Mouse (Mus musculus) gastrocnemius, postnatal 10 days (tissue): Measurements from ENCODE around the gene Gramd1b. TPM values are rescaled to one million over a fixed set of nuclear protein-coding genes. Genes with fewer than 3 reads are reported as not detected.

Source experiments
- DNase-seq: peaks from one replicate; pipeline ENCODE4 v3.0.0; 2021; ENCODE audit warnings: mixed read lengths
- total RNA-seq, 2 experiments: library from RNA; stranded (reverse); gene quantifications; 2 replicates each; pipeline ENCODE4 v1.2.3; 2021

Gene Gramd1b
- total RNA-seq, 2 experiments from 2014 or later = 15.6 to 20.4 TPM

DNA sequence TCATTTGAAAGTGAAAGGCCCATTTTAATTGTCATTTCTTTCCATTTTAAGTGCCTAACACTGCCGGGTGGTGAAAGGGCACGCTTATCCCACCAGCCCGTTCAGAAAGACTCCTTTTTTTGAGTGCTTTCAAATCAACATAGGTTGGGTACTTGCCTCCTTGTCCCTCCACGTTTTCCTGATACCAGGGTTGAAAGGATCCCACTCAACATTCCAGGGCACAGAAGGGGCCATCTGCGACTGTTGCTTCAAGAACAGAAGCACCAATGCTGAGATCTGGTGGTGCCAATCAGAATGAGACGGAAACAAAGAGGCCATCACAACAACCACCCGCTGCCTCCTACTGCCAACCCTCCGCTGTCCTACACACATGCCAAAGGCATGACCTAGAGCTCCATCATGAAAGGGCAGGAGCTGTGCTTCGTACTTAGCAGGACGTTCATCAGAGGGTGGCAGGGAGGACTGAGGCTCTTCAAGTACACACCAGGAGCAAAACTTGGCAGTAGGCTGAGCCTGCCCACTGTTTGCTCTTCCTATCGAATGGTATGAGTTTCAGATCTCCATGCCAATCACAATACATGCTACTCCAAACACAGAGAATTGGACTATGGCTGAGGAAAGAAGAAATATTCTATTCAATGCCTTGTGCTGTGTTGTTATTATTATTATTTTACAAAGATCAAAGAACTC is 108.7 kb downstream of the Gramd1b start:
- DNase-seq = no peak

DNA sequence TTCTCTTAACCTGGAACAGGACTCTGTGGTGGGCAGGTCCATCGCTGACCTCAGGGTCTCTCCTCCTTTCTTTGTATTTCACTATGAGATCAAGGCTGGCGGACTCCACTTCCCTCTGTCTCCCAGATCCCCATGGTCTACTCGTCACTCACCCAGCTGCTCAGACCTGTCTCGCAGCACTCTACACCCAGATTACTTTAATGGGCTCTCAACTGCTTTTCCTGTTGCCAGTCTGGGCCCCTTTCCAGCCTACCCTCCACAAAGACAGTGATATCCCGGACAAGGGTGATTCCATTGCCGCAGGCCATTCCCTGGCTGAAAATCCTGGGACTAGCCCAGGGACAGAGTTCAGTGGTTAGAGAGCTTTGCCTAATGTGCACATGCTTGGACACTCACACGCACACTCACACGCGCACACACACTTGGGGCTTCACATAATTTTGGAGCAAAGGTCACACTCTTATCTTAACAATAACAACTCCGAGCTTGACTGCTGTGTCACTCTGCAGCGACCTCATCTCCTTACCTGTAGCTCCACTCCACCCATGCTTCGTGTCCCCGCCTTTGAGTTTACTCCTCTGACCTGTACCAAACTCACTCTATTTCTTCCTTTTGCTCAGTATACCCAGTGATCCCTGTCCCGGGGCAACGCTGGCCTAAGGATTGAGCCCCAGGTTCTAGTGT is 110.4 kb downstream of the Gramd1b start:
- DNase-seq = peak; percentile 41

DNA sequence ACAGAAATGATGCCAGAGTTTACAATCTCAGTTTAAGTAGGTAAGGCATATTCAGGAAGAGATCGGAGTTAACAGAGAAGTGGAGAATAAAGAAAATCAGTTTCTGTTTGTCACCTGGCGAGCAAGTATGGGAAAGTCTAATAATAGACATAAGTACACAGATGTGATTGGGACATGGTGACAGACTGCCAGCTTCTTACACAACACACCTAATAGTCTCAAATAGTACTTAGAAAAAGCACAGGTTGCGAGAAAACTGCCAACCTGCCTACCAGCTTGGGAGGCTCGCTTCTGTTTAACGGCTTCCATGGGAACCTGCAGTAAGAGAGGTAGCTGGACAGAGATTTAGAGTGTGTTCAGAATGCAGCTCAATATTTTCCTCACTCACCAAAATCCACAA is 112.4 kb downstream of the Gramd1b start:
- no peak for DNase-seq

DNA sequence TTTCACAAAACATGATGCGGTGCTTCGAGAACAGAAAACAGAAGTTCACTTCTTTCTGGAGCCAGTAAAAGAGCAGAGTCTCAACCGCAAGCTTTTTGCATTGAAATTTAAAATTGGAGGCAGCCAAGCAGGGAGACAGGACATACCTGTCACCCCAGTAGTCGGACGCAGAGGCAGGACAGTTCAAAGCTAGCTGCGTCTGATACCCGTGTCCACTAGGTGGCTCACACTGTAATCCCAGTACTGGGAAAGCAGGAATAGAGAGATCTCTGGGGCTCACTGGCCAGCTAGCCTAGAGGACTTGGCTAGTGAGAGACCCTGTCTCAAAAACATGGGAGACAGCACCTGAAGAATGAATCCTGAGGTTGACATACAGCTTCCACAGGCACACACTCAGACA is 115.0 kb downstream of the Gramd1b start:
- DNase-seq = no peak

DNA sequence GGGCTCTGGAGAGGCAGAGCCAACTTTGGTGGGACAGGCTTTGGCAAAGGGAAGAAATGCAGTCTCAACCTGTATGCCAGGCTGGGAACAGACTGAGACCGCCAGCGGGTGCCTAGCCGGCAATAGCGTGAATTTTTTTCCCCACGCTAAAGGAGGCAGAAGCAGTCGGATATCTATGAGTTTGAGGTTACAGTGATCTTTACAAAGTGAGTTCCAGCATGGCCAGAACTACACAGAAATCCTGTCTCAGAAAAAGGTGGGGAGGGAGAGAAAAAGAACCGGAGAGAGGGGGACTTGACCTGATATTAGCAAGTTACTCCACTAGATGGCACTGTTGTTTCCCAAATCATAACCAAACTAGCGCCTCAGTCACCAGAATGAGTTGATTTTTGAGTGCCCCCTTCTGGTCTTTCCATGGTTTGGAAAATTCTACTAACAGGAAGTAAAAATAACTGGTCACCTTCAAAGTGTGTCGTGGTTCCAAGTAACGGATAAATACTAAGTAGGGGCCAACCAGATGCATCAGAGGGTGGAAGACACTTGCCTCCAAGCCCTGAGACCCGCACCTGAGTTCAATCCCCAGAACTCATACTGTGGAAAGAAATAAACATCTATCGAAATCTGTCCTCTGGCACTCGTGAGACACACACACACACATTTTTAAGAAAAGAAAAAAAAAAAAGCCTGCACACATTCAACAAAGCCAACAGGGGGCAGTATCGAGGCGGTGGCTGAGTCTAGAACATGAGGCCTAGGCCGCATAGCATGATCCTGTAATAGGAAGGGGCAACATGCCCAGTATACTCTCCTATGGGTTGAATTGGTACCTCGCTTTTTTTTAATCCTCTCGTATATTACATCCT is 116.0 kb downstream of the Gramd1b start:
- DNase-seq = peak; percentile 23

DNA sequence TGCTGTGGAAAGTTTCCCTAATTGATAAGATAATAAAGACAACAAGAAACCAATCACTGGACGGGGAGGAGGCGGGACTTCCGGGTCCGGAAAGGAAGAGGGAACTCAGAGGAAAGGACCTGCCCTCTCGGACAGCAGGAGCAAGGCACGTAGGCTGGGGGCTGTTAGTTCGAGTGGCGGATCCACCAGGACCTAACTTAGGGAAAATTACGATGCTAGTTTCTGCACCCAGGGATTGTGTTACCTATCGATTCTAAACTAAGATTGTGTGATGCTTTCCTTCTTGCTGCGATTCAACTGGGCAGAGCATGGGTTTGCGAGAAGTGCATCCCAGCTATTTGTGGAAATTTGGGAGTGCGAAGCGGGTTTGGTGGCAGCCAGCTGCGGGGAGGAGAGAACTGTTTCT is 116.7 kb downstream of the Gramd1b start:
- DNase-seq = peak; percentile 69

DNA sequence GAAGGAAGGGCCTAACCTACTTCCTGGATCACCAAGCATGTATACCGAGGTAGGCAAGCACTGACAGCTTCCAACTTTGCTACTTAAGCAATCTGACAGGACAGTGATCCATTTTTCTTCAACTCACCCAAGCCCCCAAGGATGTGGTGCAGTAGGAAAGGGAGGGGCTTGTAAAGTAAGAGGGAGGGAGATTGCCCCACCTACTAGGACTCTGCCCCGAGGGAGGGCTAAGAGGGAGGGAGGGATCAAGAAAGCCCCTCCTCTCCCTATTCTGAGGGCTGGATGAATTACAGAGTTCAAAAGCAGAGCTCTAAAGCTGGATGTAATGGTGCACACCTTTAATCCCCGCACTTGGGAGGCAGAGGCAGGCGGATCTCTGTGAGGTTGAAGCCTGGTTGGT is 117.6 kb downstream of the Gramd1b start:
- no peak for DNase-seq

DNA sequence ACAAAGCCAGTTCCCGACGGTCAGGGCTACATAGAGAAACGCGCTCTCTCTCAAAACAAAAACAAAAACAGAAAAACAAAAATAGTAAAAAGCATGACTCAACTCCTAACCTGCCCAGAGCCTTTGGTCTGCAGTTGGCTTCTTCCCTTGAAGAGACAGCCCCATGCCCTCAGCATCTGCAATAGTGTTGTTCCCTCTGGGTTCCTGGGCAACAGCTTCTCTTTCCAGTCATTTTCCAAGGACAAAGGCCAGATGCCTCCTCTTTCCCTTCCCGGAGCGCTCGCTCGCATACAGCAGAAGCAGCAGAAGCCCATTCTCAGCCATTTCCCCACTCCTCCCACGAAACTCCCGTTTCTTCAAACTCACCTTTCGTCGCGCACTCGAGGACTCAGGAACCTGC is 118.3 kb downstream of the Gramd1b start:
- no peak for DNase-seq

DNA sequence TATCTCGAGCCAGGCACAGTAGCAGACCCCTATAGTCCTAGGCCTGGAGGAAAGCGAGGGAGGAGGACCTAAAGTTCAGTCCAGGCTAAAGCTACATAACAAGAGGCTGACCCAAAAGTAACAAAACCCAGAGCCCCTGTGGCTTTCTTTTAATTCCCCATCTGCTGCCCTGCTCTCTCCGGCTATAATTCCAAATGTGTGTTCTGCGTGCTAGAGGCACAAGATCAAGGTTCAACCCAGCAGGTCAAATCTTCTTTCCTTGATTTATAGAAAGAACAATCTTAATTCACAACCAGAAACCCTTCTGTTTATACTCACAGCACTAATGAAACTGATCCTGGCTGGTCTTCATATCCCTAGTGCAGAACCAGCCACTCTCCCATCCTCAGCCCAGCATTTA is 118.9 kb downstream of the Gramd1b start:
- no peak for DNase-seq

DNA sequence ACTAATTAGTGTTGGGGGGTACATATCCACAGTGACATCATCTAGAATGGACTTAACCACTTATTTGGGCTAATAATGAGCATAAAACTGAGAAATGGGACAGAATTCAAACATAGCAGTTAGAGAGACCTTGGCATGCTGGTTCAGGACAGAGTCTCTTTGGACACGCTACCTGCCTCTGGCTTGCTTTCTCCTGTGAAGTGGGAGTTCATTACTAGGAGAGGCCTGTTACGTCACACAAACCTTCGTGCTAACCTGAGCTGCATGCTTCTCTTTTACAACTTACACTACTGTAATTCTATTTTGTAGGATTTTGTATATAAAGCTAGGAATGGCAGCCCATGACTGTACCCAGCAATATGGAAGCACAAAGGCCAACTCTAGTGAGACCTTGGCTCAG is 120.3 kb downstream of the Gramd1b start:
- no peak for DNase-seq

DNA sequence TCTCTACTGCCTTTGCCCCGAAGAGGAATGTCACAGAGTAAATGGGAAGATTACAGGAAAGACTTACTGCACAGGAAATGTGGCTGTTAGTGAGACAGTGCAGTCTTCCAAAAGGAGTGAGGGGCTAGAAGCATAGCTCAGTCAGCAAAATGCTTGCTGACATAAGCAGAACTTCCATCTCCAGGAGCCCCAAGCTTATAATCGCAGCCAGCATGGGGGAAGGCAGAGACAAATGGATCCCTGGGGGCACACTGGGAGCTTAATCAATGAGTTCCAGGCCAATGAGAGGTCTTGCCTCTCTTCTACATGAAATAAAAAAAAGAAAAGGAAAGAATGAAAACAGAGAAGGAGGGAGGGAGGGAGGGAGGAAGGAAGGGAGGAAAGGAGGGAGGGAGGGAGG is 122.1 kb downstream of the Gramd1b start:
- no peak for DNase-seq

DNA sequence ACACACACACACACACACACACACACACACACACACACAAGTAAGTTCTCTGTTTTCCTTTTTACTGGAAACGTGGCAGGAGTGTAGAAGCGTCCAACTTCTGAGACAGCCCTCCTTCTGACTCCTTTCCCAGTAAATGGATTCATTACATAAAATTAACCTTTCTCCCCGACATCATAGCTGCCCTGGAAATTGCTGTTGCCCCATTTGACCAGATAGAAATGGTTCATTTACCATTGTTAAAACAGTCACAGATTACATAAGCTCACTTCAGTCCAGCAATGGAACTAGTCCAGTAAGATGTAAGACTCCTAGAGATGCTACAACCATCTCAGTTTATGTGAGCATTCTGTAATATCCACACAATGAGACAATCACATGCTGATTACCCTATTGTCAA is 122.8 kb downstream of the Gramd1b start:
- DNase-seq = no peak

DNA sequence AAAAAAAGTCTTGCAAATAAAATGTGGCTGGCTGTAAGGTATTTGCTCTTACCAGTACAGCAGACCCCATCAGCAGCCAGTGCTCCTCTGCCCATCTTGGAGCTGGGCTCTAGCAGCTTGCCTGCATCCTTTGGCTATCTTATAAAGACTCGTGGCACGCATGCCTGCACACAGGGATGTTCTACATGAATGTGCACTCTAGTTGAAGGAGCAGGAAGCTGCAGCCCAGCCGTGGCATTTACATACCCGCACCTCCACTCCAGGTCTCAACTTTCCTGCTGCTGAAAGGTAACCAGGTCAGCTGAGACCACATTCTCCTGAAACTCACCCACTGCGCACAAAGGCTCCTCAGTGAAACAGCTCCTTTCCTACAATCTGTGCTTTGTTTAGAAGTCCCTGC is 123.3 kb downstream of the Gramd1b start:
- no peak for DNase-seq

DNA sequence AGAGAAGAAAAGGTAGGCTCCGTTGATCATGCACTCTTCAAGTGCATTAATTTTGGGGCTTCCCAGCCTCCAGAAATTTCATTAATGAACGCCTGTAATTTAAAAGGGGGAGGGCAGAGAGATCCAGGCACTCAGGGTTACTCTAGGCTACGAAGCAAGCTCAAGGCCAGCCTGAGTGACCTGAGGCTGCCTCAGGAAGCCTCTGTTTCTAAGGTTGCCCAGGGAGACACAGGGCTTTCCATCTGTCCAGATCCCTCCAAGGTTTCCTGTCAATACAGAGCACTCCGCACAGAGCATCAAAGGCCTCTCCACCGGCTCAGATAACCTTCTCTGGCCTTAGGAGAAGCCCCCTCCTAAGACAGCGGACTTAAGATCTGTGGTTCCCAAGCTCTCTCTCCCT is 125.4 kb downstream of the Gramd1b start:
- DNase-seq = no peak

DNA sequence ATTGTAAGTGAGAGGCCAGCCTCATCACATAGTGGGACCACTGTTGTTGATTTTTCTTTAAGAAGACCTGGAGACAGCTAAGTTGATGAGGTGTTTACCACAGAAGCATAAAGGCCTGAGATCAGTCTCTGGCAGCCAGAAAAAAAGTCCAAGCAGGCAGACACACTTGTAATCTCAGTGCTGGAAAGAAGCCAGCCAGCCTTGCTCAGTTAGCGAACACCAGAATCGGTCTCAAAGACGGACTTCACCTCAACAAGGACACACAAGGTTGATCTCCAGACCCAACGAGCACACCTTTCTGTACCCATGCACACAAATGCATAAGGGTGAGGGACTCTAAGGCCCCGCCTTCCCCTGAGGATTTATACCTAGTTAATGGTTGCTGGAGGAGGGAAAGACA is 125.9 kb downstream of the Gramd1b start:
- no peak for DNase-seq

DNA sequence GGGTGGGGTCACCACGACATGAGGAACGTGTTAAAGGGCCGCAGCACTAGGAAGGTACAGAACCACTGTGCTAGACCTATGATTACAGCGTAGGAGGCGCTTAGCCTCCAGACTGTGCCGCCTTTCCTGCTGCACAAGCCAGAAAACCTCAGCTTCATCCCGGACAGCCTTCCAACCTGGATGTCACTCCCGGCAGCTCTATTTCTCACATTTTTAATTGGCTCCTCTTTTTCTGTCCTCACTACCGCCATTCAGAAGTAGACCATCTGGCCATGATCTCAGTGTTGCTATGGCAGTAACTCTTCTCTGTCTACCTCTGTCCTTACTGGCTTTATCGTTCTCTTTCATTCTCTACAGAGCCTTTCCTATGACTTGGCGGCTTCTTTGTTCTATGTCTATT is 126.5 kb downstream of the Gramd1b start:
- no peak for DNase-seq

DNA sequence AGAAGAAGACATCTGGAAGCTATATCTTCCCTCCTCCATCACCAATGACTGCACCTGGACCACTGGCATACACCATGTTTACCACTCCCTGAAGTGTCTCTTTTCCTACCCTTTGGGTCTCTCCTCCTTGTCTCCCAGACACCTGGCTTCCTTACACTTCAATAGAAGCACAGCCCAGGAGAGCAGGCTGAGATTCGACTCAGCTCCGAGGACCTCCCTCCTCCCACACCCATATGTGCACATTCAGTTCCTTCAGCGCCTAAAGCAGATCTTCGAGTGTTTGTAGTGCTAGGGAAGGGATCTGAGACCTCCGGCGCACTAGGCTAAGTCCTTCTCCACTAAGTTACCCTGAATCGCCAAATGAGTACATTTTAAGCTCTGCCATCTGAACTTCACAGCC is 127.4 kb downstream of the Gramd1b start:
- DNase-seq = no peak

DNA sequence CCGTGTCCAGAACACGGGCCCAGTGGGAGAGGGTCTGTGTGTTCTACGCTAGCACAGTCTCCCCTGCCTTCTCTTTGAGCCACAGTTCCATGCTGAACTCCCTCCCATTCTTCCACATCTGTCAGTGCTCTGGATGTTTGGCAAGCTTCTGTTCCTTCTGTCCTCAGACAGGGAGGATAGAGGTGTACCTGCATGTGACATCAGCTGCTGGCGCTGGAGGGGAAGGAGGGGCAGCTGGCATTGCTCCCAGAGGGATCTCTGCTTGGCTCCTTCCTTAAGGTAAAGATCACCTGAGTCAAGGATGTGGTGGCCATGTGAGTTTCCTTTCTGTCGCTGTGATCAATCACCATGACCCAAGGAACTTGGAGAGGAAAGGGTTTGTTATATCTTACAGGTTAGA is 129.4 kb downstream of the Gramd1b start:
- no peak for DNase-seq

DNA sequence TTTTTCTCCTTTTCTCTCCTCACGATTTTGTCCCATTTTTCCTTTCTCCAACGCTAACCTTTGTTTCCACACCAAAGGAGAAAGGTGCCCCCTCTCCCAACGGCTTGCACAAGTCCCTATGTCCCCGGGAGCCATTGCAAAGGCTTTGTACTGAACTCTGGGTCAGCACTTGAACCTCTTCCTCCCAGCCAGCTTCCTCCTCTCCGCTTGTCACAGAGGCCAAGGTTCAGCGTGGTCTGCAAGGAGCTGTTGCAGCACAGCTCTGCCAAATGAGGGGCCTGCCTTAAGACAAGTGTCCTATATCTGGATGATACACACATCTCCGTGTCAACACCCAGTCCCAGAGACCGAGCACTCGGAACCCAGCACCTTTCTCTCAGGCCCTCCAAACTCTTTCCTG is 130.3 kb downstream of the Gramd1b start:
- DNase-seq = no peak

DNA sequence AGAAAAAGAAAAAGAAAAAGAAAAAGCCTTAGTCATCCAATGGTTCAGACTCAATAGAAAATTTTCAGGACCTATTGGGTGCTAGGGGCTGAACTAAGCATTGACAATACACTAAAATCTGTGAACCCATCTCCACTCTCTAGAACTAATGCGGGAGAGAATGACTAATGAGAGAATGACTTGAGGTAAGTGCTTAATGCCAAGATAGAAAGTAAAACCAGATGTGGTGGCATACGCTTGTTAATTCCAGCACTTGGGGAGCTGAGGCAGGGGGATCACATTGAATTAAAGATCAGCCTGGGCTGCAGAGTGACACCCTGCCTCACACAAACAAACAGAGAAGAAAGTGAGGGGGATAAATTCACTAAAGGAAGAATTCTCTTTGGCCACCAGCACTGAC is 131.0 kb downstream of the Gramd1b start:
- DNase-seq = no peak

DNA sequence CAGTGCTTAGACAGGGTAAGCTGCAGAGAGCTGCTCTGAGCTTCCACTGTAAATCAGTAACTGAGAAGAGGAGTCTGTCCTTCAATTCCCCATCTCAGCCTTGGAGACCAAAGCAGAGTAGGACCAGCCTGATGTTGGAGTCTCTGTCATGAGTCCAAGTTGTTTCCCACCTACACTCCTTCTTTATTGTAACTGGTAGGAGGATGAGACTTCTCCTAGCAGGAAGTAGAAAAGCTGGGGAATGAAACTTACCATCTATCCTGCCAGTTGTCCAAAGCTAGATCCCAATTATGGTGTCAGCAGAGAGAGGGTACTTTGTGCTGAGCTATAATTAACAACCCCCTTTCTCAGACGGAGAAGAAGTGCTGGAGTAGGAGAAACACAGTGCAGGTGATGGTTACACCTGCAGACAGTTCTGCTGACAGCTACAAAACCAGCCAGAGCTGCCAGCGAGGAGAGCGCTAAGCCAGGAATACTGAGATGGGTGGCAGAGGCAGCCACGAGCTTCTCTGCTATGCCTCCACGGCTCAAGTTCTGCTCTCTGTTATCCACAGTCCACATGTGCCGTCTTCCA is 131.7 kb downstream of the Gramd1b start:
- DNase-seq = no peak

DNA sequence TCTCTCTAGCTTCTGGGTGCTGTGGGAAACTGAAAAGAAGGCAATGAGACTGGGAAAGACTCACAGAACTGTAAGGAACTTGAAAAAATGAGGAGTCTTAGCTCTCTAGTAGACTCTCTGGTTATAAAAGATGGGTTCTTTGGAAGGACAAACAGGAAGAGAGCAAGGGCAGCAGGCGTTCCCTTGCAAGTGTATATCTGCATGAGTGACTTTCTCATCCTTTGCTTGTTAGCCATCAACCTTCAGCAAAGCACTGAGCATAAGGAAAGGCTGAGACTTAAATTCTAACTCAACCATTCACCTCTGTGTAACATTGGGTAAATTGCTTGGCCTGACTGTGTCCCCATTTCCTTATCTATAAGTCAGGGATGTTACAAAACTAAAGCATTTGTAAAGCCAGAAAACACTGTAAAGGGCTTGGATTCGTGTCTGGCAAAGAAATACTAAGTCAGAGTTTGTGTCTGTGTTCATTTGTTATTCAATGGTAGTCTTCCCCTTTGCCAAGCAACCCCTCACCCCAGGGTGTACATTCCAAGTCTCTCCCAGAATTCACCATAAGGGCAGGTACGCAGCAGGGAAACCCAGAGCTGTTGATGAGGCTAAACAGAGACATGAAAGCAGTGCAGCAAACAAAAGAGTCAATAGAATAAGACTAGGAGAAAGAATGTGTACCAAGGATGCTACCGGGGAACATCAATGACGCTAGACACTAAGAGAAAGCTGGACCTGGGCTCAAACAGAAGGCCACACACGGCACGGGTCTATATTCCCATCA is 133.5 kb downstream of the Gramd1b start:
- DNase-seq = no peak
